Mouse (Mus musculus) forebrain, embryonic 12.5 days (tissue): ENCODE data around the gene Myl6b. TPM values are rescaled to one million over a fixed set of nuclear protein-coding genes. Genes with fewer than 3 reads are reported as not detected.
"Not testable (repeated sequence)": the region's sequence is repeated elsewhere in the genome, so short reads cannot be mapped to it uniquely, and the experiment has no call there.

Experiments
- ATAC-seq: fragments of 200-750 bp; cut with Nextera tagmentation; 2 replicates; pipeline ENCODE4 v1.8.0; 2017; ENCODE audit warnings: moderate TSS enrichment; ENCODE audit not compliant: low FRiP score
- H3K27ac ChIP-seq: fragments of 300-500 bp; sonication (generic); 2 replicates; pipeline ENCODE4 v1.5.1; 2016; ENCODE audit warnings: mild to moderate bottlenecking
- H3K27me3 ChIP-seq: fragments of 300-500 bp; sonication (generic); 2 replicates; pipeline ENCODE4 v1.6.1; 2016; ENCODE audit warnings: mild to moderate bottlenecking
- H3K36me3 ChIP-seq: fragments of 300-500 bp; sonication (generic); replicated peaks from 2 replicates; pipeline ENCODE4 v1.6.1; 2016; ENCODE audit warnings: mild to moderate bottlenecking
- H3K4me1 ChIP-seq: fragments of 300-500 bp; sonication (generic); 2 replicates; pipeline ENCODE4 v1.6.1; 2016
- H3K4me2 ChIP-seq: fragments of 300-500 bp; sonication (generic); 2 replicates; pipeline ENCODE4 v1.6.1; 2016; ENCODE audit warnings: mild to moderate bottlenecking, moderate library complexity
- H3K4me3 ChIP-seq: fragments of 300-500 bp; sonication (generic); replicated peaks from 2 replicates; pipeline ENCODE4 v1.5.1; 2016; ENCODE audit warnings: mild to moderate bottlenecking
- H3K9ac ChIP-seq: fragments of 300-500 bp; sonication (generic); 2 replicates; pipeline ENCODE4 v1.6.1; 2016; ENCODE audit warnings: mild to moderate bottlenecking
- H3K9me3 ChIP-seq: fragments of 300-500 bp; sonication (generic); 2 replicates; pipeline ENCODE4 v1.6.1; 2016
- WGBS: fragments of 180-500 bp; shearing (Covaris S2); methylation state at CpG from one replicate; pipeline ENCODE4 v1.1.7; 2016; 5-methylcytosine and 5-hydroxymethylcytosine counted together
- polyA plus RNA-seq: library from polyadenylated mRNA; unstranded; fragments of >200 nt; fragmentation: Nextera tagmentation; extraction: Ambion mirVana; gene quantifications from 2 replicates; pipeline ENCODE4 v1.2.1, GENCODE M21; 2016

Myl6b gene
- polyA plus RNA-seq, 1 experiment from 2014 or later, result 2.4 TPM

- Histone ChIP-seq H3K36me3 (no peaks in the 10 kb centered on the region), H3K4me2 (no peak overlapping the region), H3K4me3 (no peak overlapping the region), H3K4me1 (peaks cover 36% of the 10 kb centered on the region), H3K27me3 (peaks cover 10% of the 10 kb centered on the region), H3K9ac (no peak overlapping the region), H3K9me3 (no peaks in the 10 kb centered on the region), H3K27ac (no peak overlapping the region)
- 48% methylated on average over 6 of the region's 6 CpGs for WGBS
- no peak for ATAC-seq
Observed at GRCm38 (mm10) chr10:128497134-128497737, 1.2 kb downstream of the Myl6b start.

- no peak overlapping the region for H3K4me3 ChIP-seq
- ATAC-seq, result no peak
- WGBS, result 31% methylated on average over 6 of the region's 6 CpGs
- H3K36me3 ChIP-seq, result peaks cover 5% of the 10 kb centered on the region
- H3K27me3 ChIP-seq, result peaks cover 10% of the 10 kb centered on the region
- H3K9me3 ChIP-seq, result no peaks in the 10 kb centered on the region
- peaks cover 42% of the 10 kb centered on the region for H3K4me1 ChIP-seq
- no peak overlapping the region for H3K9ac ChIP-seq
- no peak overlapping the region for H3K4me2 ChIP-seq
- no peak overlapping the region for H3K27ac ChIP-seq
Observed at GRCm38 (mm10) chr10:128496509-128497077, 1.9 kb downstream of the Myl6b start.

- H3K27ac ChIP-seq, result no peak overlapping the region
- peaks cover 49% of the 10 kb centered on the region for H3K4me1 ChIP-seq
- 81% methylated on average over 4 of the region's 4 CpGs for WGBS
Observed at GRCm38 (mm10) chr10:128495903-128496302, 2.6 kb downstream of the Myl6b start.

GRCm38 (mm10) chr10:128495270-128495669, 3.2 kb downstream of the Myl6b start:
- peak overlapping the region; percentile 76; the same call in 1 of the 2 replicates for H3K4me2 ChIP-seq
- H3K36me3 ChIP-seq, result peaks cover 18% of the 10 kb centered on the region
- 62% methylated on average over 2 of the region's 2 CpGs for WGBS
- H3K4me1 ChIP-seq, result peaks cover 50% of the 10 kb centered on the region
- H3K9me3 ChIP-seq, result no peaks in the 10 kb centered on the region
- ATAC-seq, result no peak
- H3K4me3 ChIP-seq, result peak overlapping the region; percentile 74; the same call in 1 of the 2 replicates
- H3K9ac ChIP-seq, result no peak overlapping the region
- H3K27me3 ChIP-seq, result peaks cover 10% of the 10 kb centered on the region
- H3K27ac ChIP-seq, result no peak overlapping the region

More at GRCm38 (mm10) chr10:128495903-128496302, 2.6 kb downstream of the Myl6b start:
- H3K36me3 ChIP-seq, result peaks cover 12% of the 10 kb centered on the region
- ATAC-seq, result no peak
- H3K9ac ChIP-seq, result no peak overlapping the region
- H3K27me3 ChIP-seq, result peaks cover 10% of the 10 kb centered on the region
- H3K4me3 ChIP-seq, result no peak overlapping the region
- H3K4me2 ChIP-seq, result no peak overlapping the region
- H3K9me3 ChIP-seq, result no peaks in the 10 kb centered on the region

- no peaks in the 10 kb centered on the region for H3K9me3 ChIP-seq
- H3K4me2 ChIP-seq, result peak overlapping the region; percentile 76
- H3K27me3 ChIP-seq, result peaks cover 10% of the 10 kb centered on the region
- ATAC-seq, result no peak
- peak overlapping the region; percentile 75 for H3K9ac ChIP-seq
- WGBS, result 64% methylated on average over 11 of the region's 11 CpGs
- peaks cover 50% of the 10 kb centered on the region for H3K4me1 ChIP-seq
- peak overlapping the region; percentile 91; the same call in 1 of the 2 replicates for H3K27ac ChIP-seq
- peak overlapping the region; percentile 74 for H3K4me3 ChIP-seq
- H3K36me3 ChIP-seq, result peaks cover 23% of the 10 kb centered on the region
Observed at GRCm38 (mm10) chr10:128494667-128495245, 3.7 kb downstream of the Myl6b start.

- Histone ChIP-seq H3K9me3 (no peaks in the 10 kb centered on the region), H3K27ac (peak within 1 kb of the TSS; percentile 91), H3K9ac (peak within 1 kb of the TSS; percentile 75), H3K36me3 (peaks cover 31% of the 10 kb centered on the region), H3K4me2 (peak within 1 kb of the TSS; percentile 76), H3K4me3 (peak within 1 kb of the TSS; percentile 74), H3K27me3 (peaks cover 10% of the 10 kb centered on the region), H3K4me1 (peaks cover 44% of the 10 kb centered on the region)
- peak; percentile 94 for ATAC-seq
- 0% methylated on average over 45 of the region's 45 CpGs for WGBS
Observed at GRCm38 (mm10) chr10:128493695-128494666, 4.5 kb downstream of the Myl6b start, which contains the start of gene Myl6. TSS of gene Myl6 (minus strand) at chr10:128494145.

GRCm38 (mm10) chr10:128493319-128493694, 5.2 kb downstream of the Myl6b start:
- peaks cover 42% of the 10 kb centered on the region for H3K4me1 ChIP-seq
- WGBS, result 0% methylated on average over 12 of the region's 12 CpGs

GRCm38 (mm10) chr10:128492633-128493311, 5.7 kb downstream of the Myl6b start:
- peak overlapping the region; percentile 74 for H3K4me3 ChIP-seq
- no peaks in the 10 kb centered on the region for H3K9me3 ChIP-seq
- peaks cover 10% of the 10 kb centered on the region for H3K27me3 ChIP-seq
- H3K27ac ChIP-seq, result peak overlapping the region; percentile 91
- H3K4me2 ChIP-seq, result peak overlapping the region; percentile 76
- ATAC-seq, result peak; percentile 34
- peaks cover 43% of the 10 kb centered on the region for H3K36me3 ChIP-seq
- 30% methylated on average over 12 of the region's 12 CpGs for WGBS
- H3K4me1 ChIP-seq, result peaks cover 36% of the 10 kb centered on the region
- peak overlapping the region; percentile 75 for H3K9ac ChIP-seq

More at GRCm38 (mm10) chr10:128493319-128493694, 5.2 kb downstream of the Myl6b start:
- H3K4me3 ChIP-seq, result peak overlapping the region; percentile 74
- H3K9ac ChIP-seq, result peak overlapping the region; percentile 75
- peak overlapping the region; percentile 91 for H3K27ac ChIP-seq
- ATAC-seq, result peak; percentile 34
- H3K27me3 ChIP-seq, result peaks cover 10% of the 10 kb centered on the region
- peaks cover 38% of the 10 kb centered on the region for H3K36me3 ChIP-seq
- peak overlapping the region; percentile 76 for H3K4me2 ChIP-seq
- no peaks in the 10 kb centered on the region for H3K9me3 ChIP-seq

GRCm38 (mm10) chr10:128492051-128492450, 6.4 kb downstream of the Myl6b start:
- peak overlapping the region; percentile 76 for H3K4me2 ChIP-seq
- not testable (repeated sequence) for ATAC-seq, H3K27me3 ChIP-seq, H3K9me3 ChIP-seq
- WGBS, result 84% methylated on average over 8 of the region's 8 CpGs
- 0 out of 2 replicates have a peak overlapping the region, but pooled peaks have one; percentile 2 for H3K27ac ChIP-seq
- H3K9ac ChIP-seq, result peak overlapping the region; percentile 75
- H3K36me3 ChIP-seq, result peaks cover 50% of the 10 kb centered on the region
- H3K4me3 ChIP-seq, result peak overlapping the region; percentile 74
- H3K4me1 ChIP-seq, result peaks cover 31% of the 10 kb centered on the region

GRCm38 (mm10) chr10:128491495-128491894, 7.0 kb downstream of the Myl6b start:
- Histone ChIP-seq H3K4me2 (peak overlapping the region; percentile 76), H3K27ac (peak overlapping the region; percentile 2; the same call in 1 of the 2 replicates), H3K9ac (no peak overlapping the region), H3K4me1 (peaks cover 30% of the 10 kb centered on the region), H3K9me3 (no peaks in the 10 kb centered on the region), H3K27me3 (0 out of 2 replicates have a peak, but pooled peaks cover 3% of the 10 kb centered on the region), H3K4me3 (no peak overlapping the region), H3K36me3 (peaks cover 55% of the 10 kb centered on the region)
- no peak for ATAC-seq
- 73% methylated on average over 6 of the region's 6 CpGs for WGBS

GRCm38 (mm10) chr10:128490912-128491311, 7.6 kb downstream of the Myl6b start:
- Histone ChIP-seq H3K4me1 (peaks cover 30% of the 10 kb centered on the region), H3K27me3 (no peaks in the 10 kb centered on the region), H3K9ac (no peak overlapping the region), H3K27ac (no peak overlapping the region), H3K4me2 (no peak overlapping the region), H3K36me3 (peaks cover 60% of the 10 kb centered on the region), H3K4me3 (no peak overlapping the region), H3K9me3 (no peaks in the 10 kb centered on the region)
- ATAC-seq, result no peak
- WGBS, result 52% methylated on average over 5 of the region's 5 CpGs
